ENCODE assay signal across 12 mouse cellular contexts in genomic region chr5:82060679-82061078, GRCm38 (mm10).
DNase-seq lines count a peak whose midpoint lies in the region; ATAC-seq and TF ChIP-seq lines count a peak whose summit lies in the region.
"Had no signal": no experiment of that assay in that cellular context is flagged by ENCODE, and none has a peak within 500 bp of the region (broad histone marks: within the 10 kb centered on the region; RNA-seq: fewer than 3 reads in every experiment).

No protein-coding gene starts in this region.

- no peak overlapping the region for H3K4me2 ChIP-seq in limb, embryonic 14.5 days (replicated peaks; ENCODE audit: low read depth, low read length, severe bottlenecking)

- H3K36me3 ChIP-seq in limb, embryonic 14.5 days (ENCODE audit: control insufficient read depth, insufficient read depth, low read length) = no peaks in the 10 kb centered on the region
- H3K36me3 ChIP-seq in limb, embryonic 10.5 days = no peaks in the 10 kb centered on the region
- no peaks in the 10 kb centered on the region for H3K36me3 ChIP-seq in ES-E14 (ENCODE audit: control insufficient read depth, insufficient read depth, low read length, poor library complexity, severe bottlenecking)
- H3K36me3 ChIP-seq: heart, embryonic 10.5 days had no signal

- H3K4me3 ChIP-seq in limb, embryonic 14.5 days (replicated peaks; ENCODE audit: low read length) = no peak overlapping the region
- no peak overlapping the region for H3K4me3 ChIP-seq in limb, embryonic 10.5 days
- H3K4me3 ChIP-seq in ES-E14 (ENCODE audit: insufficient read depth in 1 of 2, low read depth in 1 of 2, low read length in 2 of 2, poor library complexity in 1 of 2, severe bottlenecking in 1 of 2) = no peak overlapping the region
- H3K4me3 ChIP-seq: heart, embryonic 10.5 days; megakaryocyte, embryonic 14.5 days had no signal

- H3K9me3 ChIP-seq in limb, embryonic 14.5 days (ENCODE audit: control insufficient read depth, low read length) = peaks cover 5% of the 10 kb centered on the region
- no peaks in the 10 kb centered on the region for H3K9me3 ChIP-seq in limb, embryonic 10.5 days (replicated peaks)
- no peaks in the 10 kb centered on the region for H3K9me3 ChIP-seq in ES-E14 (ENCODE audit: control insufficient read depth, insufficient read depth, low read depth, low read length)
- H3K9me3 ChIP-seq: heart, embryonic 10.5 days; megakaryocyte, embryonic 14.5 days had no signal

- WGBS in limb, embryonic 14.5 days = 59% methylated on average over 1 of the region's 1 CpGs
- 69% methylated on average over 1 of the region's 1 CpGs for WGBS in limb, embryonic 10.5 days

- no peak overlapping the region for H3K9ac ChIP-seq in limb, embryonic 14.5 days (ENCODE audit: low read depth, low read length, severe bottlenecking)
- no peak overlapping the region for H3K9ac ChIP-seq in ES-E14 (ENCODE audit: insufficient read depth, low read depth, low read length, poor library complexity, severe bottlenecking)

- TF ChIP-seq POLR2A in limb, embryonic 14.5 days (IDR thresholded peaks at IDR 0.05; ENCODE audit: borderline replicate concordance, extremely low read depth, insufficient read depth, insufficient read length) = no peak

- in situ Hi-C loops in ES-E14 (cut with MboI; ENCODE audit: low sequenced_read_pairs in 2 of 2, unreplicated experiment in 2 of 2) = no loop called here

- H3K27ac ChIP-seq in limb, embryonic 14.5 days (replicated peaks; ENCODE audit: low read depth, low read length) = no peak overlapping the region
- no peak overlapping the region for H3K27ac ChIP-seq in limb, embryonic 10.5 days
- H3K27ac ChIP-seq in ES-E14 (ENCODE audit: insufficient read depth, low read depth, low read length, poor library complexity, severe bottlenecking) = no peak overlapping the region
- H3K27ac ChIP-seq: heart, embryonic 10.5 days had no signal

- DNase-seq in frontal cortex, postnatal 14 days (ENCODE audit: low spot score in 2 of 2) = no peak
- peak; percentile 37 for DNase-seq in limb, embryonic 14.5 days (ENCODE audit: low spot score)
- DNase-seq in limb, embryonic 10.5 days (ENCODE audit: low spot score) = no peak
- DNase-seq in ES-E14 (ENCODE audit: low read depth, low spot score) = no peak
- peak; percentile 14 to 20 for DNase-seq in left cerebral cortex, postnatal 14 days (ENCODE audit: low spot score in 2 of 2)
- DNase-seq in T-cell, adult 2 months (ENCODE audit: low spot score) = no peak
- DNase-seq: spleen, adult 18-20 months had no signal

- H3K4me1 ChIP-seq in limb, embryonic 14.5 days (ENCODE audit: control insufficient read depth, insufficient read depth, low read length) = no peaks in the 10 kb centered on the region; the same call in 1 of the 2 replicates
- H3K4me1 ChIP-seq in limb, embryonic 10.5 days = no peaks in the 10 kb centered on the region
- H3K4me1 ChIP-seq in ES-E14 (ENCODE audit: control insufficient read depth in 2 of 2, insufficient read depth in 2 of 2, low read length in 2 of 2, poor library complexity in 1 of 2) = no peaks in the 10 kb centered on the region
- H3K4me1 ChIP-seq: heart, embryonic 10.5 days; megakaryocyte, embryonic 14.5 days had no signal

- H3K27me3 ChIP-seq in limb, embryonic 14.5 days (ENCODE audit: control insufficient read depth, insufficient read depth, low read length) = no peaks in the 10 kb centered on the region
- no peaks in the 10 kb centered on the region for H3K27me3 ChIP-seq in limb, embryonic 10.5 days (ENCODE audit: low read depth, poor library complexity, severe bottlenecking)
- H3K27me3 ChIP-seq: megakaryocyte, embryonic 14.5 days; Patski had no signal

- ATAC-seq in frontal cortex, adult (ENCODE audit: low TSS enrichment) = peak; percentile 89
- no peak for ATAC-seq in limb, embryonic 14.5 days (ENCODE audit: low FRiP score, low read depth)
- ATAC-seq in inflammation-experienced regulatory T-cells, adult 6 months = no peak
- ATAC-seq: Patski had no signal

- intact Hi-C loops in left cerebral cortex, postnatal 14 days (cut with DNase I) = no loop called here

TF ChIP-seq in ES-E14, 5 proteins besides CTCF, POLR2A, EP300 and RAD21:
- TF ChIP-seq MAFK (IDR thresholded peaks at IDR 0.05; ENCODE audit: insufficient read depth, low read depth, low read length) (no peak), ZNF384 (IDR thresholded peaks at IDR 0.05; ENCODE audit: low read depth, low read length) (no peak), ZC3H11A (IDR thresholded peaks at IDR 0.05; ENCODE audit: borderline replicate concordance, low read depth, low read length) (0 out of 2 replicates have a peak, but pooled peaks have one; percentile 19)

Comparison
In these comparisons a context has a peak if more than half of its experiments do, and no peak if none do; other contexts are left out.
1. DNase-seq: peak in limb, embryonic 14.5 days (single experiment) and left cerebral cortex, postnatal 14 days (2 of 2); none in frontal cortex, postnatal 14 days (0 of 2), limb, embryonic 10.5 days (single experiment), ES-E14 (single experiment) and T-cell, adult 2 months (single experiment).